Mouse (Mus musculus) heart, embryonic 13.5 days (tissue): ENCODE measurements around the gene Olfr1467. TPM values are rescaled to one million over a fixed set of nuclear protein-coding genes. Genes with fewer than 3 reads are reported as not detected.

Experiments
- ATAC-seq: fragments of 200-750 bp; cut with Nextera tagmentation; 2 replicates; pipeline ENCODE4 v1.8.0; 2017; ENCODE audit warnings: moderate TSS enrichment; ENCODE audit not compliant: insufficient number of reproducible peaks, low FRiP score, low TSS enrichment; ENCODE audit errors: extremely low read depth
- H3K27ac ChIP-seq: fragments of 300-500 bp; sonication (generic); replicated peaks from 2 replicates; pipeline ENCODE4 v1.5.1; 2015; ENCODE audit warnings: moderate library complexity, mild to moderate bottlenecking, inconsistent platforms
- H3K27me3 ChIP-seq: fragments of 300-500 bp; sonication (generic); replicated peaks from 2 replicates; pipeline ENCODE4 v1.6.1; 2015; ENCODE audit warnings: mild to moderate bottlenecking, inconsistent platforms
- H3K36me3 ChIP-seq: fragments of 300-500 bp; sonication (generic); 2 replicates; pipeline ENCODE4 v1.6.1; 2015; ENCODE audit warnings: mild to moderate bottlenecking, inconsistent platforms
- H3K4me1 ChIP-seq: fragments of 300-500 bp; sonication (generic); 2 replicates; pipeline ENCODE4 v1.6.1; 2015; ENCODE audit warnings: inconsistent platforms
- H3K4me2 ChIP-seq: fragments of 300-500 bp; sonication (generic); 2 replicates; pipeline ENCODE4 v1.6.1; 2015; ENCODE audit warnings: inconsistent platforms, mild to moderate bottlenecking, moderate library complexity
- H3K4me3 ChIP-seq: fragments of 300-500 bp; sonication (generic); 2 replicates; pipeline ENCODE4 v1.5.1; 2015; ENCODE audit warnings: moderate library complexity, mild to moderate bottlenecking, inconsistent platforms
- H3K9ac ChIP-seq: fragments of 300-500 bp; sonication (generic); 2 replicates; pipeline ENCODE4 v1.6.1; 2015; ENCODE audit warnings: inconsistent platforms, mild to moderate bottlenecking, moderate library complexity
- H3K9me3 ChIP-seq: fragments of 300-500 bp; sonication (generic); 2 replicates; pipeline ENCODE4 v1.6.1; 2016; ENCODE audit warnings: inconsistent platforms
- WGBS: fragments of 180-500 bp; shearing (Covaris S2); methylation state at CpG from one replicate; pipeline ENCODE4 v1.1.7; 2015; ENCODE audit warnings: mixed read lengths; 5-methylcytosine and 5-hydroxymethylcytosine counted together
- polyA plus RNA-seq: library from polyadenylated mRNA; unstranded; fragments of >200 nt; fragmentation: Nextera tagmentation; extraction: Ambion mirVana; gene quantifications from 2 replicates; pipeline ENCODE4 v1.2.1, GENCODE M21; 2015

Olfr1467 gene
- not detected in 2 replicates for polyA plus RNA-seq

GRCm38 (mm10) chr19:13361936-13362335, at the start of gene Olfr1467:
Olfr1467 (plus strand) TSS chr19:13362236.
- no peak within 1 kb of the TSS for H3K4me2 ChIP-seq
- no peaks in the 10 kb centered on the region for H3K27me3 ChIP-seq
- no peak within 1 kb of the TSS for H3K9ac ChIP-seq
- H3K36me3 ChIP-seq = no peaks in the 10 kb centered on the region
- ATAC-seq = no peak
- H3K9me3 ChIP-seq = peaks cover 22% of the 10 kb centered on the region
- 63% methylated on average over 2 of the region's 2 CpGs for WGBS
- no peak within 1 kb of the TSS for H3K27ac ChIP-seq
- H3K4me3 ChIP-seq = no peak within 1 kb of the TSS
- no peaks in the 10 kb centered on the region for H3K4me1 ChIP-seq

DNA sequence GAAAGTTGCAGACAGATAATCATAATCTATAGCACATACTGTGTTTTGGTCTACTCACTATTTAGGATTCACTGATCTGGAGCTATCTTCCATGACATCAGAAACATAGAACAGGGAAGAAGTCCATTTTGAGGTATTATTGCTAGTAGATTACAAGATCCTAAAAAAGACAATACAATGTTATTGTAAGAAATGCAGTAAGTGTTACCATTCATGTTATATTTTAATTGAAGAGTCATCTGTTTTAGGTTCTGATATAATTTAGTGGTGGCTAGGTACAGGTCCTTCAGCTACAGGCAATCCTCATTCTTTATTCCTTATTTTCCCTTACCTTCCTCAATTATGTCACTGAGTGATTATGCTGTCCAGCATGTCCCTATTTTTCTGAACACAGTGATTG, 46.6 kb upstream of the Olfr1467 start, which contains the start of gene Olfr1465:
Olfr1465 (minus strand) TSS at position 101 of the 400 bp plus-strand sequence.
- Histone ChIP-seq H3K4me3 (no peak within 1 kb of the TSS), H3K27me3 (no peaks in the 10 kb centered on the region), H3K36me3 (no peaks in the 10 kb centered on the region), H3K9me3 (peaks cover 6% of the 10 kb centered on the region; the same call in 1 of the 2 replicates), H3K4me1 (no peaks in the 10 kb centered on the region), H3K27ac (no peak within 1 kb of the TSS), H3K9ac (no peak within 1 kb of the TSS), H3K4me2 (no peak within 1 kb of the TSS)
- ATAC-seq = no peak

DNA sequence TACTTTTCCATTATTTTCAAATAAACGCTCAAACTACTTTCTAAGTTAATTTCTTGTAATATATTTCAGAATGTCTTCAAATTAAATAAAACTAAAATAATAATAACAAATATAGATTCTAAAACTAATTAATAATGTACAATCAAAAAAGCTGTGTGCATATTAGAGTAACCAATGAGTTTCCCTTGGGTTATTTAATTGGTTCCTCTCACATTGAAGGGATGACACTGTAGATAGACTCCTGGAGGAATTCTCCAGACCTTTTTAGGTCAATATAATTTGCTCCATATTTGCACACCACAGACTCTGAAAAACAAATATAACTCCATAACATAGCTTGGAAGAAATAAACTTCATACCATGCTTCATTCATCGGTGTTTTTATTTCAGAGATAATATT, 23.5 kb upstream of the Olfr1467 start, which contains the start of gene Olfr1466:
Olfr1466 (plus strand) TSS at position 301 of the 400 bp plus-strand sequence.
- Histone ChIP-seq H3K36me3 (no peaks in the 10 kb centered on the region), H3K9me3 (peaks cover 28% of the 10 kb centered on the region), H3K27ac (no peak within 1 kb of the TSS), H3K4me1 (no peaks in the 10 kb centered on the region), H3K27me3 (no peaks in the 10 kb centered on the region), H3K4me2 (no peak within 1 kb of the TSS), H3K9ac (no peak within 1 kb of the TSS), H3K4me3 (no peak within 1 kb of the TSS)
- no peak for ATAC-seq
- 76% methylated on average over 2 of the region's 2 CpGs for WGBS

- Histone ChIP-seq H3K27me3 (no peaks in the 10 kb centered on the region), H3K9me3 (peaks cover 20% of the 10 kb centered on the region; the same call in 1 of the 2 replicates), H3K27ac (no peak within 1 kb of the TSS), H3K36me3 (no peaks in the 10 kb centered on the region), H3K4me3 (no peak within 1 kb of the TSS), H3K4me1 (no peaks in the 10 kb centered on the region), H3K4me2 (no peak within 1 kb of the TSS), H3K9ac (no peak within 1 kb of the TSS)
- 43% methylated on average over 2 of the region's 2 CpGs for WGBS
- ATAC-seq = no peak
Measured at GRCm38 (mm10) chr19:13407549-13407948, 45.5 kb downstream of the Olfr1467 start, which contains the start of gene Olfr1469. Olfr1469 (plus strand) TSS chr19:13407849.

Other genes with a start within 250 kb of the Olfr1467 start
- gene Olfr1459, start 212.7 kb upstream of the Olfr1467 start, polyA plus RNA-seq = not detected in 2 replicates
- gene Olfr1461, start 199.2 kb upstream of the Olfr1467 start, polyA plus RNA-seq = not detected in 2 replicates
- not detected in 2 replicates for gene Olfr1462, start 176.5 kb upstream of the Olfr1467 start, polyA plus RNA-seq
- not detected in 2 replicates for gene Olfr1463, start 130.9 kb upstream of the Olfr1467 start, polyA plus RNA-seq
- not detected in 2 replicates for gene Olfr1465, start 46.7 kb upstream of the Olfr1467 start, polyA plus RNA-seq
- gene Olfr1466, start 23.4 kb upstream of the Olfr1467 start, polyA plus RNA-seq = not detected in 2 replicates
- not detected in 2 replicates for gene Olfr1469, start 45.6 kb downstream of the Olfr1467 start, polyA plus RNA-seq
- not detected in 2 replicates for gene Olfr1471, start 81.2 kb downstream of the Olfr1467 start, polyA plus RNA-seq
- not detected in 2 replicates for gene Olfr1472, start 93.8 kb downstream of the Olfr1467 start, polyA plus RNA-seq
- gene Olfr1474, start 107.3 kb downstream of the Olfr1467 start, polyA plus RNA-seq = not detected in 2 replicates
- gene Olfr1475, start 118.0 kb downstream of the Olfr1467 start, polyA plus RNA-seq = not detected in 2 replicates
- not detected in 2 replicates for gene Olfr1477, start 138.3 kb downstream of the Olfr1467 start, polyA plus RNA-seq
- not detected in 2 replicates for gene Olfr1480, start 165.7 kb downstream of the Olfr1467 start, polyA plus RNA-seq
- gene Olfr1484, start 221.3 kb downstream of the Olfr1467 start, polyA plus RNA-seq = not detected in 2 replicates